Mouse (Mus musculus): ENCODE data around the gene Gm10260.

The Gm10260 gene

GRCm38 (mm10) chr13:97768803-97769202, 8.4 kb upstream of the Gm10260 start:
- DNase-seq (ENCODE audit: low spot score in 2 of 2): no peak

GRCm38 (mm10) chr13:97768046-97768682, 7.7 kb upstream of the Gm10260 start:
- DNase-seq (ENCODE audit: low spot score in 2 of 2): no peak

GRCm38 (mm10) chr13:97766600-97766999, 6.2 kb upstream of the Gm10260 start:
- DNase-seq (ENCODE audit: low spot score in 2 of 2): no peak

GRCm38 (mm10) chr13:97765913-97766312, 5.5 kb upstream of the Gm10260 start:
- no peak for DNase-seq (ENCODE audit: low spot score in 2 of 2)

GRCm38 (mm10) chr13:97764067-97764466, 3.6 kb upstream of the Gm10260 start:
- no peak for DNase-seq (ENCODE audit: low spot score in 2 of 2)

GRCm38 (mm10) chr13:97763436-97763835, 3.0 kb upstream of the Gm10260 start:
- DNase-seq (ENCODE audit: low spot score in 2 of 2): no peak

- DNase-seq (ENCODE audit: low spot score in 2 of 2): no peak
Observed at GRCm38 (mm10) chr13:97762121-97762520, 1.7 kb upstream of the Gm10260 start.

GRCm38 (mm10) chr13:97757033-97757432, 3.4 kb downstream of the Gm10260 start:
- DNase-seq (ENCODE audit: low spot score in 2 of 2): no peak

- no peak for DNase-seq (ENCODE audit: low spot score in 2 of 2)
Observed at GRCm38 (mm10) chr13:97756091-97756490, 4.3 kb downstream of the Gm10260 start.

- DNase-seq (ENCODE audit: low spot score in 2 of 2): no peak
Observed at GRCm38 (mm10) chr13:97750851-97751381, 9.5 kb downstream of the Gm10260 start.

GRCm38 (mm10) chr13:97747037-97747860, 13.2 kb downstream of the Gm10260 start:
- DNase-seq (ENCODE audit: low spot score in 2 of 2): no peak

- no peak for DNase-seq (ENCODE audit: low spot score in 2 of 2)
Observed at GRCm38 (mm10) chr13:97744669-97745068, 15.8 kb downstream of the Gm10260 start.

GRCm38 (mm10) chr13:97744036-97744435, 16.4 kb downstream of the Gm10260 start:
- DNase-seq (ENCODE audit: low spot score in 2 of 2): peak in 1 of 2 experiments; percentile 32

GRCm38 (mm10) chr13:97743229-97743988, 17.0 kb downstream of the Gm10260 start:
- peak; percentile 60 to 65 for DNase-seq (ENCODE audit: low spot score in 2 of 2)

- DNase-seq (ENCODE audit: low spot score in 2 of 2): no peak
Observed at GRCm38 (mm10) chr13:97735931-97736330, 24.5 kb downstream of the Gm10260 start.

- DNase-seq (ENCODE audit: low spot score in 2 of 2): no peak
Observed at GRCm38 (mm10) chr13:97734760-97735159, 25.7 kb downstream of the Gm10260 start.

- no peak for DNase-seq (ENCODE audit: low spot score in 2 of 2)
Observed at GRCm38 (mm10) chr13:97725160-97725825, 35.1 kb downstream of the Gm10260 start.

- DNase-seq (ENCODE audit: low spot score in 2 of 2): no peak
Observed at GRCm38 (mm10) chr13:97724551-97724950, 35.9 kb downstream of the Gm10260 start.

- DNase-seq (ENCODE audit: low spot score in 2 of 2): no peak
Observed at GRCm38 (mm10) chr13:97712506-97713275, 47.7 kb downstream of the Gm10260 start.

- no peak for DNase-seq (ENCODE audit: low spot score in 2 of 2)
Observed at GRCm38 (mm10) chr13:97711510-97711909, 48.9 kb downstream of the Gm10260 start.

Measured in spleen, postnatal 10 days (tissue).